Mouse (Mus musculus) hindbrain, postnatal 0 days (tissue): ENCODE measurements at regions not wholly inside any gene's neighbourhood (a gene's known extent, or its start where the extent isn't known, plus 50 kb on each side); places are given as distances from the start of the nearest gene placed in this dataset.
"Not testable (repeated sequence)": the region's sequence is repeated elsewhere in the genome, so short reads cannot be mapped to it uniquely, and the experiment has no call there.

Experiments used
- ATAC-seq: fragments of 200-750 bp; cut with Nextera tagmentation; 2 replicates; pipeline ENCODE4 v1.8.0; 2017; ENCODE audit warnings: mild to moderate bottlenecking, moderate TSS enrichment, moderate library complexity
- DNase-seq: peaks from one replicate; pipeline ENCODE4 v3.0.0-alpha.2; 2015; ENCODE audit warnings: low spot score
- H3K27ac ChIP-seq: fragments of 300-500 bp; sonication (generic); 2 replicates; pipeline ENCODE4 v1.5.1; 2014; ENCODE audit warnings: mild to moderate bottlenecking
- H3K27me3 ChIP-seq: fragments of 300-500 bp; sonication (generic); 2 replicates; pipeline ENCODE4 v1.6.1; 2014; ENCODE audit warnings: low read length, mixed read lengths; ENCODE audit not compliant: insufficient read depth
- H3K36me3 ChIP-seq: fragments of 300-500 bp; sonication (generic); 2 replicates; pipeline ENCODE4 v1.6.1; 2014; ENCODE audit warnings: low read length, mixed read lengths; ENCODE audit not compliant: insufficient read depth
- H3K4me1 ChIP-seq: fragments of 300-500 bp; sonication (generic); 2 replicates; pipeline ENCODE4 v1.6.1; 2014; ENCODE audit warnings: antibody characterized with exemption, low read length, mixed read lengths; ENCODE audit not compliant: insufficient read depth
- H3K4me2 ChIP-seq: fragments of 300-500 bp; sonication (generic); 2 replicates; pipeline ENCODE4 v1.6.1; 2014; ENCODE audit warnings: low read depth, mild to moderate bottlenecking, low read length, moderate library complexity, mixed read lengths
- H3K4me3 ChIP-seq: fragments of 300-500 bp; sonication (generic); 2 replicates; pipeline ENCODE4 v1.5.1; 2014; ENCODE audit warnings: low read length
- H3K9ac ChIP-seq: fragments of 300-500 bp; sonication (generic); replicated peaks from 2 replicates; pipeline ENCODE4 v1.6.1; 2014; ENCODE audit warnings: mild to moderate bottlenecking, low read length, moderate library complexity, mixed read lengths
- H3K9me3 ChIP-seq: fragments of 300-500 bp; sonication (generic); 2 replicates; pipeline ENCODE4 v1.6.1; 2016; ENCODE audit warnings: low read length, mixed read lengths
- CTCF ChIP-seq: IDR thresholded peaks from 2 replicates; pipeline ENCODE4 v1.5.1; 2016; ENCODE audit warnings: antibody characterized with exemption, control low read depth, low read depth
- WGBS: fragments of 180-500 bp; shearing (Covaris S2); extraction: QIAGEN DNeasy Blood & Tissue Kit; methylation state at CpG from one replicate; pipeline ENCODE4 v1.1.7; 2014; 5-methylcytosine and 5-hydroxymethylcytosine counted together

DNA sequence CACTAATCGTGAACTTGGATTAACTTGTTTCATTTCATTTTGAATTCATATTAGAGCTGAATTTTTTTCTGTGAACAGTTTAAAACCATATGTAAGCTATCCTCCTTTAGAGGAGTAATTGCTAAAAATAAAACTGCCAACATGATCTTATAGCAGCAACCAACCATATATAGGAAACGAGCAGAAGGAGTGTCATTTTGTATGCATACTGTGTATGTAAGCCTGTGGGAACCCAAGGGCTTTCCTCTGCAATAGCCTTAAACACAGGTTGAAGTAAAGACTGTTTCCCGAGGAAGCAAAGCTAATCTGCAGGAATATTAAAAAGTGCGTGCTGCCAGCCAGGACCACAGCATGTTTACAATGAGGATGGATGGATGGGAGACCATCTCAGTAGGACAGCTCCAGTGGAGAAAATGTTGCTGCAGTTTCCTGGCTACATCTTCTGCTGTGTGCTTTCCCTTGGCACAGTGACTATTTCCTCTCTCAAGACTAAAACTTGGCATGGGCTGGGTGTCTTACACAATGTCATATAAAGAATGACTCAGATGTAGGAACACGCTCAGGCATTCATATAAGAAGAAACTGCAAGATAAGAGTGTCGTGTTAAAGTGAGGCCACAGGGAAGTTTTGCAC is 244.6 kb upstream of the Tram1l1 start:
- Histone ChIP-seq H3K36me3 (no peaks in the 10 kb centered on the region), H3K9me3 (no peaks in the 10 kb centered on the region), H3K27me3 (no peaks in the 10 kb centered on the region), H3K4me2 (no peak overlapping the region), H3K9ac (no peak overlapping the region), H3K4me1 (no peaks in the 10 kb centered on the region), H3K27ac (peak overlapping the region; percentile 28; the same call in 1 of the 2 replicates), H3K4me3 (no peak overlapping the region)
- ATAC-seq (no peak), DNase-seq (peak; percentile 39)
- 40% methylated on average over 6 of the region's 6 CpGs for WGBS
- no peak for TF ChIP-seq CTCF

DNA sequence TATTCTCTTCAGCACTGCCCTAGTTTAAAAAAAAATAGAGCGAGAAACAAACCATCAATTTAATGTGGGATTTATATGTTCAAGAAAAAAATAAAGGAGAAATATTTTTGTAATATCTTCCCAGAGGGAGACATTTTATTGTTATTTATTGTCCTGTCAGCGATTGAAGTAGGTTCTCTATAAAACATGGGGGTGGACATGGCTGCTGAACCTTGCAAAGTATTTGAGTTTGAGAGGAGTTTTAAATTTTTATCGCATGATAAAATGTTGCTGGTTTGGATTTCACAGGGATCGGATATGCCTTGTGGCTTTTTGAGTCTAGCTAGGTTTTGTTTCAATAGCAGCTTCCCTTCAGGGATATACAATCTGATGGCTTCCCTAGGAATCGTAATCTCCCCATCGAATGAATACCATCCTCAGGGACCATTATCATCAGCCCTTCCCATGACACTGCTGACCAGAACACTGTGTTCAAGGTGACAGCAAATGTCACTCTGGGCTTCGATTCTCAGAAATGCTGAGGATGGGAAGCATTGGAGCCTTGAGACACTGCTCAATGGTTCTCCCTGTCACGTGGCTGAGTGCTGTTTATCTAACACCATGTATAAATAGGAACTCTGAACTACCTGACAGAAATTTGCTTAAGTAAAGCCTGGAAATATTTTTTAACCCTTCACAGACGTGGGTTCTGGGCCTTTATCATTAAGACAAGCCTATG is 228.1 kb upstream of the Tram1l1 start:
- ATAC-seq: no peak
- Histone ChIP-seq H3K9ac (no peak overlapping the region), H3K4me2 (no peak overlapping the region), H3K4me3 (no peak overlapping the region), H3K36me3 (no peaks in the 10 kb centered on the region), H3K4me1 (no peaks in the 10 kb centered on the region), H3K27me3 (no peaks in the 10 kb centered on the region), H3K27ac (no peak overlapping the region), H3K9me3 (no peaks in the 10 kb centered on the region)
- TF ChIP-seq CTCF: no peak
- no peak for DNase-seq
- WGBS: 84% methylated on average over 9 of the region's 9 CpGs

GRCm38 (mm10) chr3:124113995-124114394 is 206.7 kb upstream of the Tram1l1 start:
- no peaks in the 10 kb centered on the region for H3K36me3 ChIP-seq
- no peak overlapping the region for H3K27ac ChIP-seq
- WGBS: 66% methylated on average over 1 of the region's 1 CpGs
- H3K4me3 ChIP-seq: no peak overlapping the region
- H3K9ac ChIP-seq: no peak overlapping the region
- H3K27me3 ChIP-seq: no peaks in the 10 kb centered on the region
- H3K4me2 ChIP-seq: no peak overlapping the region
- no peak for DNase-seq
- no peaks in the 10 kb centered on the region for H3K4me1 ChIP-seq
- TF ChIP-seq CTCF: no peak
- no peak for ATAC-seq
- H3K9me3 ChIP-seq: no peaks in the 10 kb centered on the region

DNA sequence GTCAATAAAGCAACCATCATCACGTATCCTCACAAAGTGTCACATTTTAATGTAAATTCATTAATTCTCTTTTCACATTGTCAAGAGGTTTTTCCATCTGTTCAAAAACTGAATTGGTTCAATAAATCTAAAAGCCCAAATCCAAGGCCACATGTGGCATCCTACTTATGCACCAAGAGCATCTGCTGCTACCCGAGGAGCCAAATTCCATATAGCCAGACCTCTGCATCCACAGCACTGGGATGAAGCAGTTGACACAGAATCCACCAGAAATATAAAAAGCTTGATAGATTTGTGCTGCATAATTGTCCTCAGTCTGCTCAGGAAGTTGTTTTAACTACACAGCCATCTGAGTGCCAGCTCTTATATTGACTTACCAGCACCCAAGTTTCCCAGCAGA is 164.4 kb upstream of the Tram1l1 start:
- Histone ChIP-seq H3K27me3 (no peaks in the 10 kb centered on the region), H3K4me3 (no peak overlapping the region), H3K36me3 (no peaks in the 10 kb centered on the region), H3K9ac (no peak overlapping the region), H3K27ac (no peak overlapping the region), H3K4me2 (no peak overlapping the region), H3K4me1 (no peaks in the 10 kb centered on the region), H3K9me3 (no peaks in the 10 kb centered on the region)
- ATAC-seq (no peak), DNase-seq (peak; percentile 37)
- no peak for TF ChIP-seq CTCF
- 49% methylated on average over 2 of the region's 2 CpGs for WGBS

- Histone ChIP-seq H3K4me3 (no peak overlapping the region), H3K36me3 (no peaks in the 10 kb centered on the region), H3K27me3 (no peaks in the 10 kb centered on the region), H3K4me2 (no peak overlapping the region), H3K27ac (no peak overlapping the region), H3K4me1 (no peaks in the 10 kb centered on the region), H3K9ac (no peak overlapping the region), H3K9me3 (no peaks in the 10 kb centered on the region)
- DNase-seq (peak; percentile 6), ATAC-seq (no peak)
- TF ChIP-seq CTCF: no peak
- 78% methylated on average over 6 of the region's 6 CpGs for WGBS
Measured at GRCm38 (mm10) chr3:124157858-124158655, 162.6 kb upstream of the Tram1l1 start.

DNA sequence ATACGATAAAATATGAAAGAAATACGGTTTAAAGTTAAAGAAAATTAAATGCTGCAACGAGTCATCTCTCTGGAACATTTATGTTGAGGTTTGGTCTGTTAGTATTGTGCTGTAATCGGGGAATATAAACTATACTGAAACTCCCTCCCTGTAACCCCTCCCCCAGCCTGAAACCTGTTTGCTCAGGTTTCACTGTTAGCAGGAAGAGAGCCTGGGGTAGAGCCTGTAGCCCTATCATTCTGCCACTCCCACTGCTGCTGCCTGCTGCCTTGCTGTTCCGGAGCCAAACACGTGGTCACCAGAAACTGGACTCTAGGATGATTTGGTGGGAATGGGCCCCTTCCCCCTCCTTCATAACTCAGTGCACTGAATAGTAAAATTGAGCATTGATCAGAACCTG is 127.3 kb upstream of the Tram1l1 start:
- H3K9me3 ChIP-seq, H3K27ac ChIP-seq, H3K9ac ChIP-seq, H3K4me1 ChIP-seq, H3K36me3 ChIP-seq, ATAC-seq, DNase-seq, H3K4me3 ChIP-seq, H3K27me3 ChIP-seq, H3K4me2 ChIP-seq: not testable (repeated sequence)
- 69% methylated on average over 6 of the region's 6 CpGs for WGBS

DNA sequence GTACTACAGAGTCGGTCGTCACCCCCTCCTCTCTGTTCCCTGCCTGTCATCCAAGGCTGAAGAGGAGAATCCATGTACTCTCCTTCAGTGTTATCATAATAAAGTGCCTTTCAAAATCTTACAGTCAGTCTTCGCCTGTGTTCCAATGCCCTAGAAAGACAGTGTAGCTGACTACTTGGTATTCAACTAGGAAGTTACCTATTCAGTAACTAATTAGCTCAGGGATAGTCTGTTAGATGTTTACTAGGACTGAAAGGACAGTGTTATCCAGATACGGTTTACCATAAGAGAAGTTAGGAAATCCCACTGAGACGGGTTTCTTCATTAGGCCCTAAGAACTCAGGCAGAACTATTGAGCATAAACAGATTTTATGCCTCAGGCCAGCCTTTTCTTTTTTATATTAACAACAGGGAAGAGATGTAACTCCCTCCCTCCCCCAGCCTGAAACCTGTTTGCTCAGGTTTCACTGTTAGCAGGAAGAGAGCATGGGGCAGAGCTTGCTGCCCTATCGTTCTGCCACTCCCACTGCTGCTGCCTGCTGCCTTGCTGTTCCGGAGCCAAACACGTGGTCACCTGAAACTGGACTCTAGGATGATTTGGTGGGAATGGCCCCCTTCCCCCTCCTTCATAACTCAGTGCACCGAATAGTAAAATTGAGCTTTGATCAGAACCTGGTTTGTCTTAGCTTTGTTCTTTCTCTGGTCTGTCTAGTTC is 120.3 kb upstream of the Tram1l1 start:
- not testable (repeated sequence) for H3K4me2 ChIP-seq, ATAC-seq, H3K36me3 ChIP-seq, H3K27ac ChIP-seq, H3K4me3 ChIP-seq, H3K9me3 ChIP-seq, H3K9ac ChIP-seq, DNase-seq, H3K4me1 ChIP-seq, H3K27me3 ChIP-seq
- 92% methylated on average over 9 of the region's 9 CpGs for WGBS
